Mouse (Mus musculus) CH12.LX (cell line): ENCODE measurements around the gene Apol9a. TPM values are rescaled to one million over a fixed set of nuclear protein-coding genes. Genes with fewer than 3 reads are reported as not detected.

Experiments used
- DNase-seq: peaks from one replicate; pipeline ENCODE4 v3.0.0-alpha.2; 2013; ENCODE audit errors: extremely low read depth
- H3K27ac ChIP-seq: 2 replicates; pipeline ENCODE4 v1.5.1; 2012; ENCODE audit warnings: low read depth, mild to moderate bottlenecking, control low read depth, moderate library complexity; ENCODE audit not compliant: insufficient read depth
- H3K27me3 ChIP-seq: replicated peaks from 2 replicates; pipeline ENCODE3; 2012; ENCODE audit warnings: inconsistent platforms
- H3K36me3 ChIP-seq, 2 experiments: replicated peaks in 1 of 2; 2 replicates each; pipeline versions ENCODE3 to v1.6.1; 2012; ENCODE audit warnings: inconsistent platforms in 1 of 2, low read length in 1 of 2, mild to moderate bottlenecking in 1 of 2, mixed read lengths in 1 of 2, moderate library complexity in 1 of 2; ENCODE audit not compliant: control insufficient read depth in 1 of 2, insufficient read depth in 1 of 2
- H3K4me1 ChIP-seq, 2 experiments: 2 replicates each; pipeline ENCODE4 v1.6.1; 2012; ENCODE audit warnings: inconsistent platforms in 1 of 2, moderate library complexity in 1 of 2; ENCODE audit not compliant: insufficient read depth in 2 of 2, control insufficient read depth in 1 of 2
- H3K4me2 ChIP-seq: 2 replicates; pipeline ENCODE4 v1.6.1; 2012; ENCODE audit warnings: low read depth, mild to moderate bottlenecking, control low read depth; ENCODE audit not compliant: poor library complexity, insufficient read depth, severe bottlenecking
- H3K4me3 ChIP-seq, 3 experiments: fragments of 150-350 bp in 1 of 3; sonication (generic) in 1 of 3; replicated peaks in 1 of 3; 2 replicates each; pipeline versions ENCODE3 to v1.5.1; 2011 to 2012; ENCODE audit warnings: low read depth in 2 of 3, low read length in 2 of 3, mild to moderate bottlenecking in 2 of 3, moderate library complexity in 2 of 3, control low read depth in 1 of 3, improper control_type of control experiment in 1 of 3, inconsistent platforms in 1 of 3, mixed read lengths in 1 of 3; ENCODE audit not compliant: poor library complexity in 1 of 3
- H3K79me2 ChIP-seq: replicated peaks from 2 replicates; pipeline ENCODE4 v1.6.1; 2012; ENCODE audit warnings: mild to moderate bottlenecking, moderate library complexity; ENCODE audit not compliant: control insufficient read depth, poor library complexity, insufficient read depth, severe bottlenecking; ENCODE audit errors: extremely low read depth
- H3K9ac ChIP-seq: 2 replicates; pipeline ENCODE4 v1.6.1; 2012; ENCODE audit warnings: low read depth, mild to moderate bottlenecking, control low read depth, moderate library complexity; ENCODE audit not compliant: insufficient read depth
- H3K9me3 ChIP-seq: replicated peaks from 2 replicates; pipeline ENCODE3; 2012; ENCODE audit warnings: low read length, inconsistent platforms, mixed read lengths
- E2F4 ChIP-seq: IDR thresholded peaks from 2 replicates; pipeline ENCODE4 v1.6.1; 2011; ENCODE audit warnings: low read depth, low read length, improper control_type of control experiment; ENCODE audit not compliant: insufficient replicate concordance
- EP300 ChIP-seq: IDR thresholded peaks from 2 replicates; pipeline ENCODE4 v1.6.1; 2011; ENCODE audit warnings: low read length, improper control_type of control experiment
- HCFC1 ChIP-seq: IDR thresholded peaks from 2 replicates; pipeline ENCODE4 v1.6.1; 2012; ENCODE audit warnings: low read depth, mild to moderate bottlenecking, inconsistent platforms, low read length, improper control_type of control experiment
- IRF4 ChIP-seq: IDR thresholded peaks from 2 replicates; pipeline ENCODE4 v1.6.1; 2014; ENCODE audit warnings: low read depth, mild to moderate bottlenecking, inconsistent platforms, low read length, improper control_type of control experiment
- KAT2A ChIP-seq: IDR thresholded peaks from 2 replicates; pipeline ENCODE4 v1.6.1; 2012; ENCODE audit warnings: low read length, improper control_type of control experiment, inconsistent platforms; ENCODE audit not compliant: insufficient replicate concordance
- MAFK ChIP-seq: IDR thresholded peaks from 2 replicates; pipeline ENCODE4 v1.6.1; 2011; ENCODE audit warnings: low read length, improper control_type of control experiment; ENCODE audit not compliant: insufficient replicate concordance
- MEF2A ChIP-seq: IDR thresholded peaks from 2 replicates; pipeline ENCODE4 v1.6.1; 2014; ENCODE audit warnings: low read depth, mild to moderate bottlenecking, inconsistent platforms, low read length, improper control_type of control experiment, borderline replicate concordance
- MXI1 ChIP-seq: IDR thresholded peaks from 2 replicates; pipeline ENCODE4 v1.6.1; 2011; ENCODE audit warnings: mild to moderate bottlenecking, low read depth, low read length, improper control_type of control experiment
- PAX5 ChIP-seq: IDR thresholded peaks from 2 replicates; pipeline ENCODE4 v1.6.1; 2012; ENCODE audit warnings: low read length, inconsistent platforms, mixed read lengths
- POLR2AphosphoS2 ChIP-seq: IDR thresholded peaks from 2 replicates; pipeline ENCODE4 v1.6.1; 2011; ENCODE audit warnings: low read depth, low read length, improper control_type of control experiment
- SIN3A ChIP-seq: IDR thresholded peaks from 2 replicates; pipeline ENCODE4 v1.6.1; 2012; ENCODE audit warnings: low read length, improper control_type of control experiment, inconsistent platforms
- SMC3 ChIP-seq: IDR thresholded peaks from 2 replicates; pipeline ENCODE4 v1.6.1; 2011; ENCODE audit warnings: low read depth, low read length, improper control_type of control experiment
- TCF12 ChIP-seq: IDR thresholded peaks from 2 replicates; pipeline ENCODE4 v1.6.1; 2014; ENCODE audit warnings: low read depth, mild to moderate bottlenecking, inconsistent platforms, low read length, improper control_type of control experiment
- USF1 ChIP-seq: IDR thresholded peaks from 2 replicates; pipeline ENCODE4 v1.6.1; 2014; ENCODE audit warnings: low read depth, mild to moderate bottlenecking, inconsistent platforms, low read length, improper control_type of control experiment
- ZC3H11A ChIP-seq: IDR thresholded peaks from 2 replicates; pipeline ENCODE4 v1.6.1; 2012; ENCODE audit warnings: low read depth, mild to moderate bottlenecking, inconsistent platforms, low read length, improper control_type of control experiment
- ZKSCAN1 ChIP-seq: IDR thresholded peaks from 2 replicates; pipeline ENCODE4 v1.6.1; 2012; ENCODE audit warnings: low read depth, inconsistent platforms, low read length, improper control_type of control experiment, borderline replicate concordance
- ZNF384 ChIP-seq: IDR thresholded peaks from 2 replicates; pipeline ENCODE4 v1.6.1; 2012; ENCODE audit warnings: low read depth, low read length, improper control_type of control experiment, inconsistent platforms
- dilution Hi-C: fragments of 300-500 bp; cut with MboI; formaldehyde crosslinking; loops from 2 replicates; pipeline ENCODE4 v1.14.3; 2020; ENCODE audit warnings: low sequenced_read_pairs; ENCODE audit not compliant: extremely low pct_unique_long_range_greater_than_20kb, extremely low pct_ligation_motif_present
- in situ Hi-C: fragments of 300-500 bp; cut with MboI; formaldehyde crosslinking; loops from 3 replicates; pipeline ENCODE4 v1.14.3; 2019; ENCODE audit warnings: low sequenced_read_pairs, low pct_ligation_motif_present, low pct_unique_long_range_greater_than_20kb, mixed read lengths
- polyA plus RNA-seq: library from polyadenylated mRNA; unstranded; fragments of >175 nt; gene quantifications from 2 replicates; pipeline ENCODE4 v1.2.1, GENCODE M21; 2012; ENCODE audit warnings: low read depth; ENCODE audit not compliant: insufficient read length
- total RNA-seq, 2 experiments: library from RNA; depleted of rRNA; stranded (reverse); fragments of 300-350 nt in 1 of 2; fragments of >200 nt in 1 of 2; gene quantifications; 2 replicates each; pipeline ENCODE4 v1.2.3; 2012 to 2014

The Apol9a gene
- total and polyA plus RNA-seq, 3 experiments: not detected

DNA sequence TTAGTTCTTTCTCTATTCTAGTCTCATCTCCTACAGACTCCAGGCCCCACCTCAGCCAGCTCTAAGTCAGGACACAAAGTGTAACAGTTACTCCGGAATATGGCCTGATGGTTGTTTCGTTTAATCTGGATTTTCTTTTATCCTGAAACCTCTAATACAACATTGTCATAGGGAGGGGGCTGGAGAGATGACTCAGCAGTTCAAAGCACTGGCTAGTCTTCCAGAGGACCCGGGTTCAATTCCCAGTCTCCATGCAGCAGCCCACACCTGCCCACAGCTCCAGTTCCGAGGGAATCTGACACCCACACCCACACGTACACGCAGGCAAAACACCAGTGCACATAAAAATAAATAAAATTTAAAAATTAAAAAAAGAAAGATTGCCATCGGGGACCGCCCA is 51.0 kb downstream of the Apol9a start:
- H3K9ac ChIP-seq: no peak overlapping the region
- no peak overlapping the region for H3K4me2 ChIP-seq
- no peaks in the 10 kb centered on the region for H3K36me3 ChIP-seq
- H3K4me3 ChIP-seq: no peak overlapping the region
- H3K4me1 ChIP-seq: peaks cover 0 to 3% of the 10 kb centered on the region in 2 experiments; a peak in 2 of 4 replicates
- peaks cover 75% of the 10 kb centered on the region for H3K27me3 ChIP-seq
- in situ Hi-C loops: loop anchor here (10.0 to 25.0 kb wide), 2 partner anchors 135 to 373 kb away; no protein-coding TSS in a partner anchor
- no peak overlapping the region for H3K27ac ChIP-seq
- dilution Hi-C loops: no loop called here
- H3K79me2 ChIP-seq: no peaks in the 10 kb centered on the region
- no peaks in the 10 kb centered on the region for H3K9me3 ChIP-seq
- no peak for TF ChIP-seq USF1
- TF ChIP-seq SIN3A: no peak
- TF ChIP-seq ZC3H11A: no peak
- no peak for TF ChIP-seq E2F4
- TF ChIP-seq PAX5: no peak
- no peak for TF ChIP-seq ZKSCAN1
- TF ChIP-seq MEF2A: no peak
- DNase-seq: no peak

DNA sequence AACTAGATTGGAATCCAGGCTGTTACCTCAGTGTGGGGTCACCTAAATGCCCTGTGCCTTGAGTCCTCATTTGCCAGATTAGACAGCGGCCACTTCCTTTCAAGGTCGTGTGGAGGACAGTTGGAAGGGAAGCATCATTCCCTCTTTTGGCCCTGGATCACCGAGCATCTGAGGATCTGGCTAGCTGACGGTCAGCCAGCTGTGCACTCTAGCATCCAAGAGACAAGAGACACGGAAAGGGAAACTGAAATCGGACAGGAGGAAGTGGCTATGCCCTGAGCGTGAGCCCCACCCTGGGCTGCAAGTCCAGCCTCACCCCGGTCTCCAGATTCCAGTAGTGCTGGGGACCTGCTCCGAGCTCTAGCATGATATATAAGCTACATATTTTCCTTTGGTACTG is 51.4 kb downstream of the Apol9a start:
- Histone ChIP-seq H3K4me3 (no peak overlapping the region), H3K4me2 (no peak overlapping the region), H3K27ac (no peak overlapping the region), H3K9me3 (no peaks in the 10 kb centered on the region), H3K27me3 (peaks cover 77% of the 10 kb centered on the region), H3K9ac (no peak overlapping the region), H3K79me2 (no peaks in the 10 kb centered on the region), H3K36me3 (no peaks in the 10 kb centered on the region), H3K4me1 (peaks cover 0 to 3% of the 10 kb centered on the region in 2 experiments; a peak in 2 of 4 replicates)
- TF ChIP-seq MAFK (no peak), HCFC1 (no peak), MEF2A (no peak), TCF12 (no peak), ZC3H11A (no peak), POLR2AphosphoS2 (no peak), KAT2A (no peak), SMC3 (no peak), IRF4 (no peak), ZNF384 (no peak), MXI1 (no peak), SIN3A (no peak), EP300 (no peak)
- dilution Hi-C loops: no loop called here
- DNase-seq: no peak
- in situ Hi-C loops: loop anchor here (10.0 to 25.0 kb wide), 2 partner anchors 135 to 372 kb away; no protein-coding TSS in a partner anchor
